Mouse (Mus musculus) C2C12 (cell line): ENCODE results near the gene Cfap97d1. TPM values are rescaled to one million over a fixed set of nuclear protein-coding genes. Genes with fewer than 3 reads are reported as not detected.
A peak's percentile ranks its signal among the peaks of the same experiment; 100 is the strongest.

Experiments
- H3K27me3 ChIP-seq: one replicate; pipeline ENCODE4 v1.6.1; 2011; ENCODE audit not compliant: control insufficient read depth, insufficient read depth, insufficient read length
- H3K36me3 ChIP-seq: one replicate; pipeline ENCODE4 v1.6.1; 2011; ENCODE audit not compliant: control insufficient read depth, insufficient read depth
- H3K4me3 ChIP-seq: one replicate; pipeline ENCODE4 v1.5.1; 2011; ENCODE audit warnings: mild to moderate bottlenecking, control low read depth; ENCODE audit not compliant: poor library complexity, insufficient read depth, severe bottlenecking
- H3K79me2 ChIP-seq: one replicate; pipeline ENCODE4 v1.6.1; 2011; ENCODE audit not compliant: control insufficient read depth, insufficient read depth
- H3K79me3 ChIP-seq: one replicate; pipeline ENCODE4 v1.6.1; 2011; ENCODE audit warnings: low read depth, control low read depth
- H3ac ChIP-seq: one replicate; pipeline ENCODE3; 2011; ENCODE audit warnings: low read depth; ENCODE audit not compliant: control insufficient read depth, insufficient read length
- CEBPB ChIP-seq: IDR thresholded peaks from one replicate; pipeline ENCODE4 v1.6.1; 2011; ENCODE audit warnings: low read depth, mild to moderate bottlenecking, control low read depth, moderate library complexity
- CTCF ChIP-seq: IDR thresholded peaks from one replicate; pipeline ENCODE4 v1.5.1; 2011; ENCODE audit not compliant: control insufficient read depth, insufficient read depth, insufficient read length
- FOSL1 ChIP-seq: IDR thresholded peaks from one replicate; pipeline ENCODE4 v1.8.0; 2011; ENCODE audit warnings: mild to moderate bottlenecking, low read length; ENCODE audit not compliant: poor library complexity, insufficient read depth, severe bottlenecking
- MAX ChIP-seq: IDR thresholded peaks from one replicate; pipeline ENCODE4 v1.6.1; 2011; ENCODE audit warnings: mild to moderate bottlenecking, control low read depth
- MYOD1 ChIP-seq: IDR thresholded peaks from one replicate; pipeline ENCODE4 v1.6.1; 2011; ENCODE audit warnings: low read depth; ENCODE audit not compliant: control insufficient read depth, insufficient read length
- MYOG ChIP-seq: IDR thresholded peaks from one replicate; pipeline ENCODE4 v1.6.1; 2011; ENCODE audit not compliant: control insufficient read depth, insufficient read length; ENCODE audit errors: extremely low read depth
- USF1 ChIP-seq: IDR thresholded peaks from one replicate; pipeline ENCODE4 v1.6.1; 2011; ENCODE audit warnings: low read depth, mild to moderate bottlenecking, control low read depth, moderate library complexity
- polyA plus RNA-seq: library from polyadenylated mRNA; unstranded; fragments of >200 nt; fragmentation: generic; extraction: Trizol; gene quantifications from one replicate; pipeline ENCODE4 v1.2.1, GENCODE M21; 2012; ENCODE audit warnings: missing spikeins

Cfap97d1 gene
- polyA plus RNA-seq, 1 experiment, result not detected

- Histone ChIP-seq H3K36me3 (peaks cover 6% of the 10 kb centered on the region), H3K79me3 (no peaks in the 10 kb centered on the region), H3K27me3 (peaks cover 44% of the 10 kb centered on the region), H3ac (no peak overlapping the region), H3K4me3 (no peak overlapping the region), H3K79me2 (no peaks in the 10 kb centered on the region)
- TF ChIP-seq MAX (no peak), CTCF (peak; percentile 91)
These were observed 15.3 kb upstream of the Cfap97d1 start for GRCm38 (mm10) chr11:101968791-101969190.

GRCm38 (mm10) chr11:101969835-101970234, 14.2 kb upstream of the Cfap97d1 start:
- Histone ChIP-seq H3K79me3 (no peaks in the 10 kb centered on the region), H3K79me2 (no peaks in the 10 kb centered on the region), H3ac (no peak overlapping the region), H3K27me3 (peaks cover 34% of the 10 kb centered on the region), H3K4me3 (no peak overlapping the region), H3K36me3 (peaks cover 6% of the 10 kb centered on the region)
- no peak for TF ChIP-seq USF1
- TF ChIP-seq CEBPB, result no peak
- no peak for TF ChIP-seq MYOG
- no peak for TF ChIP-seq CTCF
- no peak for TF ChIP-seq MYOD1
- TF ChIP-seq MAX, result no peak
- no peak for TF ChIP-seq FOSL1

- Histone ChIP-seq H3ac (no peak overlapping the region), H3K27me3 (peaks cover 18% of the 10 kb centered on the region), H3K36me3 (peaks cover 14% of the 10 kb centered on the region), H3K79me3 (no peaks in the 10 kb centered on the region), H3K79me2 (no peaks in the 10 kb centered on the region), H3K4me3 (no peak overlapping the region)
- TF ChIP-seq CTCF (peak; percentile 40), MYOG (no peak)
These were observed 12.7 kb upstream of the Cfap97d1 start for GRCm38 (mm10) chr11:101971410-101971809.

- H3K36me3 ChIP-seq, result peaks cover 20% of the 10 kb centered on the region
- peaks cover 11% of the 10 kb centered on the region for H3K27me3 ChIP-seq
- no peak for TF ChIP-seq CEBPB
- no peak for TF ChIP-seq USF1
- no peak for TF ChIP-seq MYOD1
- no peak for TF ChIP-seq FOSL1
- TF ChIP-seq MYOG, result no peak
- TF ChIP-seq MAX, result no peak
- no peak for TF ChIP-seq CTCF
- H3ac ChIP-seq, result no peak overlapping the region
- H3K79me2 ChIP-seq, result no peaks in the 10 kb centered on the region
- H3K4me3 ChIP-seq, result no peak overlapping the region
- no peaks in the 10 kb centered on the region for H3K79me3 ChIP-seq
These were observed 12.0 kb upstream of the Cfap97d1 start for GRCm38 (mm10) chr11:101972097-101972496.

- TF ChIP-seq FOSL1 (no peak), CEBPB (no peak), MAX (no peak), MYOG (no peak), MYOD1 (no peak), USF1 (no peak), CTCF (no peak)
- H3K79me2 ChIP-seq, result no peaks in the 10 kb centered on the region
- no peak overlapping the region for H3ac ChIP-seq
- H3K4me3 ChIP-seq, result no peak overlapping the region
- H3K36me3 ChIP-seq, result peaks cover 21% of the 10 kb centered on the region
- no peaks in the 10 kb centered on the region for H3K79me3 ChIP-seq
- H3K27me3 ChIP-seq, result peaks cover 9% of the 10 kb centered on the region
These were observed 11.4 kb upstream of the Cfap97d1 start for GRCm38 (mm10) chr11:101972651-101973050.

- Histone ChIP-seq H3K36me3 (peaks cover 24% of the 10 kb centered on the region), H3ac (no peak overlapping the region), H3K4me3 (no peak overlapping the region), H3K79me3 (no peaks in the 10 kb centered on the region), H3K27me3 (peaks cover under 1% of the 10 kb centered on the region), H3K79me2 (no peaks in the 10 kb centered on the region)
- TF ChIP-seq USF1 (no peak), MAX (no peak), FOSL1 (no peak), MYOG (no peak)
These were observed 10.6 kb upstream of the Cfap97d1 start for GRCm38 (mm10) chr11:101973496-101973895.
